ENCODE assay signal across 8 mouse cellular contexts in the genomic region with DNA sequence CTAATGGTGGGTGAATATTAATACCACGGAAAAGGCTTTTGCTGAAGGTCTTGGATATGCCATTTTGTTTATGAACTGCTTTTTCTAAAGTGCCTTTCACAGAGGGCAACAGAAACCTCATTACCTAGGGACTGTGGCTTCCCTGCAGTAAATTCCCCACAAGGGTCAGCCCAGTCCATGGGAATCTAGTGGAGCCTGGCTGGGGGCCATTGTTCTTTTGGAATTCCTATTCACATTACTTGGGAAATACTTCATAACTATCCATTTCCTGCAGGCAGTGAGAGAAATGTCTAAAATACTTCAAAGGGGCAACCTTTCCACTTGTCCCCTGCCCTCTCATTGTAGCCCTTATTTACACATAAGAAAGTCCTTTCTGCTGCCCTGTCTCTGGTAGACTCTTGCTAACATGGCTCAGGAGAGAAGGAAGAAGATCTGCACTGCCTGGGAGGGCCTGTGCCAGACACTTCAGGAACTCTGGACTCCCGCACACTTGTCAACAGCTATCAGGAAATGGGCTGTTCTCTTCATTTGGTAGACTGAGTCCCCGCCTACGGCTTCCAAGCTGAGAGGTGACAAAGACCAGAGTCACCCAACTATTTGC.
DNase-seq lines count a peak whose midpoint lies in the region; ATAC-seq lines count a peak whose summit lies in the region.

No protein-coding gene starts in this region.

- H3K4me3 ChIP-seq in forebrain, embryonic 12.5 days (replicated peaks): no peak overlapping the region
- H3K4me3 ChIP-seq in forebrain, embryonic 11.5 days (ENCODE audit: low read depth, low read length): no peak overlapping the region
- H3K4me3 ChIP-seq in limb, embryonic 13.5 days: no peak overlapping the region

- no peak overlapping the region for H3K27ac ChIP-seq in forebrain, embryonic 12.5 days
- no peak overlapping the region for H3K27ac ChIP-seq in forebrain, embryonic 11.5 days (ENCODE audit: low read depth, low read length)
- no peak overlapping the region for H3K27ac ChIP-seq in limb, embryonic 13.5 days

- H3K36me3 ChIP-seq in forebrain, embryonic 12.5 days (replicated peaks): no peaks in the 10 kb centered on the region
- H3K36me3 ChIP-seq in forebrain, embryonic 11.5 days (ENCODE audit: control insufficient read depth, insufficient read depth, low read length): no peaks in the 10 kb centered on the region
- peaks cover 28% of the 10 kb centered on the region for H3K36me3 ChIP-seq in limb, embryonic 13.5 days

- no peak overlapping the region for H3K9ac ChIP-seq in forebrain, embryonic 12.5 days
- no peak overlapping the region for H3K9ac ChIP-seq in forebrain, embryonic 11.5 days (ENCODE audit: low read length)
- H3K9ac ChIP-seq in limb, embryonic 13.5 days: no peak overlapping the region

- intact Hi-C loops in left cerebral cortex, postnatal 4 days (cut with DNase I): loop anchor here (2.0 to 5.0 kb wide), 2 partner anchors 274 to 425 kb away; no protein-coding TSS in a partner anchor

- H3K9me3 ChIP-seq in forebrain, embryonic 12.5 days: no peaks in the 10 kb centered on the region
- no peaks in the 10 kb centered on the region for H3K9me3 ChIP-seq in forebrain, embryonic 11.5 days (ENCODE audit: control insufficient read depth, low read length)
- no peaks in the 10 kb centered on the region for H3K9me3 ChIP-seq in limb, embryonic 13.5 days

- DNase-seq in forebrain, embryonic 11.5 days (ENCODE audit: low spot score): no peak
- peak; percentile 9 for DNase-seq in ES-CJ7 (ENCODE audit: low read depth, low spot score)
- peak; percentile 63 for DNase-seq in heart, postnatal 4 days
- no peak for DNase-seq in thymus, adult 18-20 months
- no peak for DNase-seq in ovary, adult 18-20 months (ENCODE audit: low spot score)
- DNase-seq in left cerebral cortex, postnatal 4 days: no peak

- WGBS in forebrain, embryonic 12.5 days: 72% methylated on average over 4 of the region's 4 CpGs
- 74% methylated on average over 4 of the region's 4 CpGs for WGBS in forebrain, embryonic 11.5 days
- 63% methylated on average over 4 of the region's 4 CpGs for WGBS in limb, embryonic 13.5 days

- ATAC-seq in forebrain, embryonic 12.5 days (ENCODE audit: low FRiP score): peak; percentile 42; the same call in 1 of the 2 replicates
- no peak; the same call in 1 of the 2 replicates for ATAC-seq in forebrain, embryonic 11.5 days (replicated peaks; ENCODE audit: low FRiP score)
- ATAC-seq in limb, embryonic 13.5 days (ENCODE audit: low FRiP score, low read depth): peak; percentile 41

- no peaks in the 10 kb centered on the region for H3K4me1 ChIP-seq in forebrain, embryonic 12.5 days
- H3K4me1 ChIP-seq in forebrain, embryonic 11.5 days (replicated peaks; ENCODE audit: control insufficient read depth, insufficient read depth, low read length): peaks cover 2% of the 10 kb centered on the region; the same call in 1 of the 2 replicates
- peaks cover 9% of the 10 kb centered on the region for H3K4me1 ChIP-seq in limb, embryonic 13.5 days

- no peaks in the 10 kb centered on the region for H3K27me3 ChIP-seq in forebrain, embryonic 12.5 days
- H3K27me3 ChIP-seq in forebrain, embryonic 11.5 days (ENCODE audit: control insufficient read depth, insufficient read depth, low read length): no peaks in the 10 kb centered on the region
- H3K27me3 ChIP-seq in limb, embryonic 13.5 days: no peaks in the 10 kb centered on the region

- H3K4me2 ChIP-seq in forebrain, embryonic 12.5 days: no peak overlapping the region
- no peak overlapping the region for H3K4me2 ChIP-seq in forebrain, embryonic 11.5 days (ENCODE audit: low read depth, low read length, severe bottlenecking)
- H3K4me2 ChIP-seq in limb, embryonic 13.5 days (replicated peaks): no peak overlapping the region; the same call in 1 of the 2 replicates

Comparison
In these comparisons a context has a peak if more than half of its experiments do, and no peak if none do; other contexts are left out.
1. DNase-seq: peak in ES-CJ7 (single experiment) and heart, postnatal 4 days (single experiment); none in forebrain, embryonic 11.5 days (single experiment), thymus, adult 18-20 months (0 of 2), ovary, adult 18-20 months (single experiment) and left cerebral cortex, postnatal 4 days (single experiment).